Mouse (Mus musculus): ENCODE data around the gene Theg. TPM values are rescaled to one million over a fixed set of nuclear protein-coding genes. Genes with fewer than 3 reads are reported as not detected.

Gene Theg
- polyA plus RNA-seq, 1 experiment from 2014 or later = not detected

DNA sequence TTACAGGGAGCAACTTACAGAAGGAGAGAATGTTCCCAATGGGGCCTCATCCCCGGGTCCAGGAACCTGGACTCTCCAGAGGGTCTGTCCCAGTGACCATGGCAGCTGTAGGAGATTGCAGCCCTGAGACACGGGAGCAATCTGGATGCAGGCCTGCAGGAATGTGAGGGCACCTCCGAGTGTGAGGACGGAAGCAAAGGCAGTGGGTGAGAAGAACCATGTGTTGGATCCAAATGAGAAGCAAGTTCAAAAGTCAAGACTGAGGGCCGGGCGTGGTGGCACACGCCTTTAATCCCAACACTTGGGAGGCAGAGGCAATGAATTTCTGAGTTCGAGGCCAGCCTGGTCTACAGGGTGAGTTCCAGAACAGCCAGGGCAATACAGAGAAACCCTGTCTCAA is 5.6 kb downstream of the Theg start:
- H3K27me3 ChIP-seq (ENCODE audit: insufficient read depth, low read length) = no peaks in the 10 kb centered on the region
- no peaks in the 10 kb centered on the region for H3K9me3 ChIP-seq (ENCODE audit: low read depth, low read length)
- H3K9ac ChIP-seq = no peak overlapping the region
- H3K27ac ChIP-seq (ENCODE audit: low read depth) = no peak overlapping the region
- no peaks in the 10 kb centered on the region for H3K36me3 ChIP-seq (ENCODE audit: insufficient read depth)
- ATAC-seq (ENCODE audit: insufficient read depth) (no peak), DNase-seq (no peak)
- H3K4me2 ChIP-seq = no peak overlapping the region
- 77% methylated on average over 8 of the region's 8 CpGs for WGBS
- no peak overlapping the region for H3K4me3 ChIP-seq (ENCODE audit: low read depth, low read length)
- TF ChIP-seq CTCF (IDR thresholded peaks at IDR 0.05; ENCODE audit: low read depth) = no peak
- no peaks in the 10 kb centered on the region for H3K4me1 ChIP-seq (ENCODE audit: insufficient read depth)

DNA sequence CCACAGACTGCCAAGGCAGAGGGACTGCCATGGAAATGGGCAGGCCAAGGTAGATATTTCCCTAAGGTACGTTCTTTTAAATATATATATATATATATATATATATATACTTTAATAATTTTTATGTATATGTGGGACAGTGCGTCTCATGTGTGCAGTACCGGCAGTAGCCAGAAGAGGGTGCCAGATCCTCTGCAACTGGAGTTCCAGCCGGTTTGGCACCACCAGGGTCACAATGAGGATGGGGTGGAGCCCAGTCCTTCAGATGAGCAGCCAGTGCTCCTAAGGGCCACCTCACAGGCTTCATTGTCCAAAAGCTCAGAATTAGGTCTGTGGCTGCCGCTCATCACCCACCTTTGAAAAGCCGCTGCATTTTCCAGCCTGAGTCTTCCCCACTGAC is 6.3 kb downstream of the Theg start:
- Histone ChIP-seq H3K4me1 (ENCODE audit: insufficient read depth) (no peaks in the 10 kb centered on the region), H3K9me3 (ENCODE audit: low read depth, low read length) (no peaks in the 10 kb centered on the region), H3K4me2 (no peak overlapping the region), H3K27me3 (ENCODE audit: insufficient read depth, low read length) (no peaks in the 10 kb centered on the region), H3K4me3 (ENCODE audit: low read depth, low read length) (no peak overlapping the region), H3K9ac (no peak overlapping the region), H3K27ac (ENCODE audit: low read depth) (no peak overlapping the region), H3K36me3 (ENCODE audit: insufficient read depth) (no peaks in the 10 kb centered on the region)
- WGBS = 39% methylated on average over 6 of the region's 6 CpGs
- ATAC-seq (ENCODE audit: insufficient read depth) (no peak), DNase-seq (peak; percentile 72)
- peak; percentile 60 for TF ChIP-seq CTCF (IDR thresholded peaks at IDR 0.05; ENCODE audit: low read depth)

DNA sequence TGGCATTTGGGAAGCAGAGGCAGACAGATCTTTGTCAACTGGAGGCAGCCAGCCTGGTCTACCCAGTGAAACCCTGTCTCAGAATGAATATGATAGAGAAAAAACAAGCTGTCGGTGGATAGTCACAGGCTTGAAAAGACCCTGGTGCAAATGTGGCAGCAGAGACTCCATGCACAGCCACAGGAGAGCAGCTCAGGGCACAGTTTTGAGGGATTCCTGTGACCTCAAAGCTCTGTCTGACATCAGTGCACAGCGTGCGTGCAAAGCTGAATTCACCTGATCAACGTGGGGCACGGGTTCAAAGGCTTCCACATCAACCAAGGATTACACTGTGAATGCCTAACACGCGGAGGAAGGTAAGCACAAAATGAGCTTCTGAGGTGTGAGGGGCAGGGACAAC is 6.8 kb downstream of the Theg start:
- no peak overlapping the region for H3K4me3 ChIP-seq (ENCODE audit: low read depth, low read length)
- no peak overlapping the region for H3K27ac ChIP-seq (ENCODE audit: low read depth)
- DNase-seq (no peak), ATAC-seq (ENCODE audit: insufficient read depth) (no peak)
- no peak overlapping the region for H3K9ac ChIP-seq
- H3K27me3 ChIP-seq (ENCODE audit: insufficient read depth, low read length) = no peaks in the 10 kb centered on the region
- H3K36me3 ChIP-seq (ENCODE audit: insufficient read depth) = no peaks in the 10 kb centered on the region
- no peak overlapping the region for H3K4me2 ChIP-seq
- 70% methylated on average over 7 of the region's 7 CpGs for WGBS
- no peaks in the 10 kb centered on the region for H3K4me1 ChIP-seq (ENCODE audit: insufficient read depth)
- no peak for TF ChIP-seq CTCF (IDR thresholded peaks at IDR 0.05; ENCODE audit: low read depth)
- H3K9me3 ChIP-seq (ENCODE audit: low read depth, low read length) = no peaks in the 10 kb centered on the region

DNA sequence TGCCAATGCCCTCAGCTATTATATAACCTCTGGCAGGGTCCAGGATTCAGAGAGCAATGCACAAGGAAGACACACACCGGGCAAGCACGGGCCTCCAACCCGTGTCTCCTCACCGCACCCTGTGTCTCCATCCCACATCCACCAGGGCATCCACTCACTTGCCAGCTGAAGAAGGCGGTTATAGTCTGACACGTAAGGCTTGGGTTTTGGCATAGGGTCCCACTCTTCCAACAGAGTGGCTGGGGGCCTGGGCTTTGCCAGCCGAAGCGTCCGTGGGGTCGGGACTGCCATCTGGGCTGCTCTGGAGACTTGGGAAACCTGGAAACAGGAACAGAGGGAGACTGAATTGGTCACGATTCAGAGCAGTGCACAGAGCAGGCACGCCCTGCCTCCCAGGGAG is 7.3 kb downstream of the Theg start:
- H3K27ac ChIP-seq (ENCODE audit: low read depth) = no peak overlapping the region
- no peaks in the 10 kb centered on the region for H3K4me1 ChIP-seq (ENCODE audit: insufficient read depth)
- no peaks in the 10 kb centered on the region for H3K9me3 ChIP-seq (ENCODE audit: low read depth, low read length)
- no peaks in the 10 kb centered on the region for H3K27me3 ChIP-seq (ENCODE audit: insufficient read depth, low read length)
- H3K4me2 ChIP-seq = no peak overlapping the region
- no peak overlapping the region for H3K9ac ChIP-seq
- no peaks in the 10 kb centered on the region for H3K36me3 ChIP-seq (ENCODE audit: insufficient read depth)
- no peak overlapping the region for H3K4me3 ChIP-seq (ENCODE audit: low read depth, low read length)
- ATAC-seq (ENCODE audit: insufficient read depth) = no peak
- no peak for DNase-seq
- 71% methylated on average over 12 of the region's 12 CpGs for WGBS
- TF ChIP-seq CTCF (IDR thresholded peaks at IDR 0.05; ENCODE audit: low read depth) = no peak

DNA sequence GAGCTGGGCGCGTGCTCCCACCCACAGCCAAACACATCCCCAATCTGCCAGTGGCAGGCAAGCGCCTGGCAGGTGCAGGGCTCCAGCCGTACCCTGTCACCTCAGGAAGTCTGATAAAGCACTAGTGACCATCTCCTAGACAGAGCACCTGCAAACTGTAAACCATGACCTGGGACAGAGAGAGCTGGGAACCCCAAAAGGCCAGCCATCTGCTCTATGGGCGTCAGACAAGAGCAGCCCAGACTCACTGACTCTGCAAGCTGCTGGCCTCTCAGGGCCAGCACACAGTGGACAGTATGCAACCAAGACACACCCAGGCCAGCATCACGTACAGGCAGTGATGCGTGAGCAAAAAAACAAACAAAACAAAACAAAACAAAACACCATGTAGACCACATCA is 8.2 kb downstream of the Theg start:
- 65% methylated on average over 7 of the region's 7 CpGs for WGBS

DNA sequence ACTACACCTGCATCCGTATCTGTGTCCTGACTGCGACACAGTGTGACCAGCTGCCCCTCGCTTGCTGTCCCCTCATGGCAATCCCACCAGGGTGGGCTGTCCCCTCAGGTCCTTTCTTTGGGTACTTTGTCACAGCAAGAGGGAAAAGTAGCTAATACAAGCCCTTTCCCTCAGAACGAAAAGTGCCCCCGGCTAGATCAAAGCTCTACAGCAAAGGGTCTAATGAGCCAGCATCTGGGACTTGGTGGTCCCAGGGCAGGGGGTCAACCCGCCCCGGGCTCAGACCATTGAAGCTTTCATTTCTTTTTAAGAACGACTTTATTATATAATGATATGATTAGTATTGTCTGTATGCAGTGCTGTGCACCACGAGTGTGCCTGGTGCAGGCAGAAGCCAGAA is 8.9 kb downstream of the Theg start:
- Histone ChIP-seq H3K9ac (no peak overlapping the region), H3K4me2 (no peak overlapping the region), H3K27ac (ENCODE audit: low read depth) (no peak overlapping the region), H3K4me1 (ENCODE audit: insufficient read depth) (no peaks in the 10 kb centered on the region), H3K36me3 (ENCODE audit: insufficient read depth) (no peaks in the 10 kb centered on the region), H3K27me3 (ENCODE audit: insufficient read depth, low read length) (no peaks in the 10 kb centered on the region), H3K4me3 (ENCODE audit: low read depth, low read length) (no peak overlapping the region), H3K9me3 (ENCODE audit: low read depth, low read length) (no peaks in the 10 kb centered on the region)
- DNase-seq (no peak), ATAC-seq (ENCODE audit: insufficient read depth) (no peak)
- TF ChIP-seq CTCF (IDR thresholded peaks at IDR 0.05; ENCODE audit: low read depth) = no peak
- 70% methylated on average over 9 of the region's 9 CpGs for WGBS

More for the DNA sequence above, 8.2 kb downstream of the Theg start:
- DNase-seq = no peak
- Histone ChIP-seq H3K36me3 (ENCODE audit: insufficient read depth) (no peaks in the 10 kb centered on the region), H3K27me3 (ENCODE audit: insufficient read depth, low read length) (no peaks in the 10 kb centered on the region), H3K4me2 (no peak overlapping the region), H3K4me3 (ENCODE audit: low read depth, low read length) (no peak overlapping the region), H3K4me1 (ENCODE audit: insufficient read depth) (no peaks in the 10 kb centered on the region), H3K9me3 (ENCODE audit: low read depth, low read length) (no peaks in the 10 kb centered on the region), H3K27ac (ENCODE audit: low read depth) (no peak overlapping the region), H3K9ac (no peak overlapping the region)
- no peak for TF ChIP-seq CTCF (IDR thresholded peaks at IDR 0.05; ENCODE audit: low read depth)
- ATAC-seq (ENCODE audit: insufficient read depth) = no peak

DNA sequence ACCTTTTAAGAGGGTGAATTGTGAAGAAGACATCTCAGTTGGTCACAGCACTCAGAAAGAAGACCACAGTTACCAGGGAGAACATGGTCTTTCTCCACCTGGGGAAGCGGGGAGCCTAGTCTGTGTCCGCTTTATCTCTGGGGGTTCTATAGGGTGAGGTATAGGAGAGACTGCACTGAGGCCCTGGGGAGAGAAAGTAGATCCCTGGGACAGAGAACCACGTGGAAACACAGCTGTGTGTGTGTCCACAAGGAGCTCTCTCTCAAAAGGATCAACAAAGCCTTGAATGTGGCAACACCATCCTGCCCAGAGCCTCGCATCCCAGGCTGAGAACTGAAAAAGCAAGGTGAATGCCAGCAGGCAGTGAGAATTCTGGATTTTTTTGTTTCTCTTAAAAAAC is 9.8 kb downstream of the Theg start:
- Histone ChIP-seq H3K4me1 (ENCODE audit: insufficient read depth) (no peaks in the 10 kb centered on the region), H3K9ac (no peak overlapping the region), H3K27me3 (ENCODE audit: insufficient read depth, low read length) (no peaks in the 10 kb centered on the region), H3K4me3 (ENCODE audit: low read depth, low read length) (no peak overlapping the region), H3K27ac (ENCODE audit: low read depth) (no peak overlapping the region), H3K4me2 (no peak overlapping the region), H3K9me3 (ENCODE audit: low read depth, low read length) (no peaks in the 10 kb centered on the region), H3K36me3 (ENCODE audit: insufficient read depth) (no peaks in the 10 kb centered on the region)
- WGBS = 64% methylated on average over 4 of the region's 4 CpGs
- no peak for TF ChIP-seq CTCF (IDR thresholded peaks at IDR 0.05; ENCODE audit: low read depth)
- ATAC-seq (ENCODE audit: insufficient read depth) (no peak), DNase-seq (no peak)

DNA sequence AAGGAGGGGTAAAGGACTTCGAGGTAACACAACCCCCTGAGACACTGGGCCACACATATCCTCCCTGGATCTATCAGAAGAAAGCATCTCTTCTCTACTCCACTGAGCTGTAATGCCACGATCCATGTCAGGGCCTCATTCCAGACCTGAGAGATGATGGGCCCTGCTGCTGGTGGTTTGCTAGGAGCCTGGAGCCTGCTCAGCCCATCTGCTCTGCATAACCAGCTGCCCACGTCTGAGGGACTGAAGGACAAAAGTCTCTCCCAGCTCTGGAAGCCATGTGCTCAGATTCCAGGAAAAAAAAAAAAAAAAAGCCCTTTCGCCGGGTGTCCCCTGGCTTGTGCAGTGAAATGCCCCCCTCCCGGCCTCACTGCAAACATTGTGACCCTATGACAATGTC is 11.4 kb downstream of the Theg start:
- no peaks in the 10 kb centered on the region for H3K9me3 ChIP-seq (ENCODE audit: low read depth, low read length)
- H3K4me2 ChIP-seq = no peak overlapping the region
- 69% methylated on average over 6 of the region's 6 CpGs for WGBS
- TF ChIP-seq CTCF (IDR thresholded peaks at IDR 0.05; ENCODE audit: low read depth) = no peak
- ATAC-seq (ENCODE audit: insufficient read depth) (no peak), DNase-seq (no peak)
- no peaks in the 10 kb centered on the region for H3K27me3 ChIP-seq (ENCODE audit: insufficient read depth, low read length)
- no peak overlapping the region for H3K27ac ChIP-seq (ENCODE audit: low read depth)
- no peak overlapping the region for H3K9ac ChIP-seq
- H3K4me1 ChIP-seq (ENCODE audit: insufficient read depth) = no peaks in the 10 kb centered on the region
- no peak overlapping the region for H3K4me3 ChIP-seq (ENCODE audit: low read depth, low read length)
- no peaks in the 10 kb centered on the region for H3K36me3 ChIP-seq (ENCODE audit: insufficient read depth)

Data from lung, embryonic 14.5 days (tissue).